Mouse (Mus musculus) heart, embryonic 12.5 days (tissue): ENCODE data around the gene Trmt2a. TPM values are rescaled to one million over a fixed set of nuclear protein-coding genes. Genes with fewer than 3 reads are reported as not detected.

Experiments
- ATAC-seq: fragments of 200-750 bp; cut with Nextera tagmentation; 2 replicates; pipeline ENCODE4 v1.8.0; 2017; ENCODE audit warnings: moderate TSS enrichment, moderate library complexity; ENCODE audit not compliant: insufficient number of reproducible peaks, low FRiP score
- H3K27ac ChIP-seq: fragments of 300-500 bp; sonication (generic); 2 replicates; pipeline ENCODE4 v1.5.1; 2016; ENCODE audit warnings: mild to moderate bottlenecking, moderate library complexity; ENCODE audit not compliant: poor library complexity, severe bottlenecking
- H3K27me3 ChIP-seq: fragments of 300-500 bp; sonication (generic); replicated peaks from 2 replicates; pipeline ENCODE4 v1.6.1; 2016; ENCODE audit warnings: mild to moderate bottlenecking, moderate library complexity
- H3K36me3 ChIP-seq: fragments of 300-500 bp; sonication (generic); 2 replicates; pipeline ENCODE4 v1.6.1; 2016; ENCODE audit warnings: mild to moderate bottlenecking, moderate library complexity
- H3K4me1 ChIP-seq: fragments of 300-500 bp; sonication (generic); replicated peaks from 2 replicates; pipeline ENCODE4 v1.6.1; 2016; ENCODE audit warnings: mild to moderate bottlenecking
- H3K4me2 ChIP-seq: fragments of 300-500 bp; sonication (generic); 2 replicates; pipeline ENCODE4 v1.6.1; 2016; ENCODE audit warnings: mild to moderate bottlenecking, moderate library complexity
- H3K4me3 ChIP-seq: fragments of 300-500 bp; sonication (generic); 2 replicates; pipeline ENCODE4 v1.5.1; 2016; ENCODE audit warnings: mild to moderate bottlenecking
- H3K9ac ChIP-seq: fragments of 300-500 bp; sonication (generic); 2 replicates; pipeline ENCODE4 v1.6.1; 2016; ENCODE audit warnings: mild to moderate bottlenecking, moderate library complexity
- H3K9me3 ChIP-seq: fragments of 300-500 bp; sonication (generic); replicated peaks from 2 replicates; pipeline ENCODE4 v1.6.1; 2016; ENCODE audit warnings: mild to moderate bottlenecking, moderate library complexity
- WGBS: fragments of 180-500 bp; shearing (Covaris S2); methylation state at CpG from one replicate; pipeline ENCODE4 v1.1.7; 2016; 5-methylcytosine and 5-hydroxymethylcytosine counted together
- polyA plus RNA-seq: library from polyadenylated mRNA; unstranded; fragments of >200 nt; fragmentation: Nextera tagmentation; extraction: Ambion mirVana; gene quantifications from 2 replicates; pipeline ENCODE4 v1.2.1, GENCODE M21; 2016

The Trmt2a gene
- polyA plus RNA-seq, 1 experiment from 2014 or later, result 57.2 TPM

- H3K27me3 ChIP-seq, result no peaks in the 10 kb centered on the region
- WGBS, result 65% methylated on average over 9 of the region's 9 CpGs
- H3K9ac ChIP-seq, result 0 out of 2 replicates have a peak overlapping the region, but pooled peaks have one; percentile 6
- H3K36me3 ChIP-seq, result peaks cover 29% of the 10 kb centered on the region
- H3K4me1 ChIP-seq, result peaks cover 23% of the 10 kb centered on the region
- no peak overlapping the region for H3K27ac ChIP-seq
- ATAC-seq, result no peak
- no peak overlapping the region for H3K4me2 ChIP-seq
- H3K4me3 ChIP-seq, result no peak overlapping the region
- no peaks in the 10 kb centered on the region for H3K9me3 ChIP-seq
Measured at GRCm38 (mm10) chr16:18218580-18218996, 29.9 kb upstream of the Trmt2a start.

- H3K27ac ChIP-seq, result no peak overlapping the region
- H3K4me1 ChIP-seq, result peaks cover 15% of the 10 kb centered on the region
- no peak overlapping the region for H3K4me2 ChIP-seq
- H3K27me3 ChIP-seq, result no peaks in the 10 kb centered on the region
- peak overlapping the region; percentile 6; the same call in 1 of the 2 replicates for H3K9ac ChIP-seq
- no peaks in the 10 kb centered on the region for H3K9me3 ChIP-seq
- peaks cover 44% of the 10 kb centered on the region for H3K36me3 ChIP-seq
- no peak overlapping the region for H3K4me3 ChIP-seq
- 54% methylated on average over 8 of the region's 8 CpGs for WGBS
- peak; percentile 30; the same call in 1 of the 2 replicates for ATAC-seq
Measured at GRCm38 (mm10) chr16:18220001-18220400, 28.5 kb upstream of the Trmt2a start.

- Histone ChIP-seq H3K27me3 (no peaks in the 10 kb centered on the region), H3K9ac (no peak overlapping the region), H3K9me3 (no peaks in the 10 kb centered on the region), H3K4me3 (no peak overlapping the region), H3K4me1 (peaks cover 15% of the 10 kb centered on the region), H3K4me2 (no peak overlapping the region), H3K36me3 (peaks cover 54% of the 10 kb centered on the region), H3K27ac (no peak overlapping the region)
- ATAC-seq, result no peak
- 88% methylated on average over 6 of the region's 6 CpGs for WGBS
Measured at GRCm38 (mm10) chr16:18220856-18221542, 27.5 kb upstream of the Trmt2a start.

- WGBS, result 71% methylated on average over 11 of the region's 11 CpGs
- Histone ChIP-seq H3K4me2 (no peak overlapping the region), H3K27ac (no peak overlapping the region), H3K4me1 (peaks cover 15% of the 10 kb centered on the region), H3K36me3 (peaks cover 59% of the 10 kb centered on the region), H3K4me3 (no peak overlapping the region), H3K9ac (no peak overlapping the region), H3K27me3 (no peaks in the 10 kb centered on the region), H3K9me3 (no peaks in the 10 kb centered on the region)
- no peak for ATAC-seq
Measured at GRCm38 (mm10) chr16:18221543-18221898, 27.0 kb upstream of the Trmt2a start.

GRCm38 (mm10) chr16:18222188-18222587, 26.3 kb upstream of the Trmt2a start:
- no peak overlapping the region for H3K4me2 ChIP-seq
- H3K27ac ChIP-seq, result no peak overlapping the region
- 84% methylated on average over 11 of the region's 11 CpGs for WGBS
- no peak overlapping the region for H3K9ac ChIP-seq
- H3K36me3 ChIP-seq, result peaks cover 65% of the 10 kb centered on the region
- ATAC-seq, result no peak
- H3K9me3 ChIP-seq, result no peaks in the 10 kb centered on the region
- peaks cover 17% of the 10 kb centered on the region for H3K4me1 ChIP-seq
- no peaks in the 10 kb centered on the region for H3K27me3 ChIP-seq
- H3K4me3 ChIP-seq, result no peak overlapping the region

GRCm38 (mm10) chr16:18227187-18227586, 21.3 kb upstream of the Trmt2a start:
- Histone ChIP-seq H3K4me1 (peaks cover 48% of the 10 kb centered on the region), H3K4me3 (no peak overlapping the region), H3K27ac (no peak overlapping the region), H3K36me3 (peaks cover 65% of the 10 kb centered on the region), H3K4me2 (no peak overlapping the region), H3K9me3 (no peaks in the 10 kb centered on the region), H3K9ac (no peak overlapping the region), H3K27me3 (no peaks in the 10 kb centered on the region)
- ATAC-seq, result no peak
- 89% methylated on average over 13 of the region's 13 CpGs for WGBS

- Histone ChIP-seq H3K9me3 (no peaks in the 10 kb centered on the region), H3K9ac (no peak overlapping the region), H3K27me3 (no peaks in the 10 kb centered on the region), H3K4me1 (peaks cover 49% of the 10 kb centered on the region), H3K36me3 (peaks cover 58% of the 10 kb centered on the region), H3K27ac (no peak overlapping the region), H3K4me2 (no peak overlapping the region), H3K4me3 (no peak overlapping the region)
- ATAC-seq, result no peak
- 92% methylated on average over 20 of the region's 20 CpGs for WGBS
Measured at GRCm38 (mm10) chr16:18227897-18228422, 20.5 kb upstream of the Trmt2a start.

- Histone ChIP-seq H3K4me1 (peaks cover 58% of the 10 kb centered on the region), H3K36me3 (peaks cover 52% of the 10 kb centered on the region), H3K9me3 (no peaks in the 10 kb centered on the region), H3K4me3 (peak overlapping the region; percentile 27; the same call in 1 of the 2 replicates), H3K27ac (peak overlapping the region; percentile 95), H3K9ac (peak overlapping the region; percentile 55), H3K27me3 (no peaks in the 10 kb centered on the region), H3K4me2 (peak overlapping the region; percentile 66)
- ATAC-seq, result no peak
- 86% methylated on average over 4 of the region's 4 CpGs for WGBS
Measured at GRCm38 (mm10) chr16:18228856-18229255, 19.6 kb upstream of the Trmt2a start.

GRCm38 (mm10) chr16:18229622-18230021, 18.9 kb upstream of the Trmt2a start:
- ATAC-seq, result peak; percentile 44
- H3K9me3 ChIP-seq, result no peaks in the 10 kb centered on the region
- H3K4me2 ChIP-seq, result peak overlapping the region; percentile 66
- peak overlapping the region; percentile 95 for H3K27ac ChIP-seq
- H3K4me3 ChIP-seq, result peak overlapping the region; percentile 27
- peaks cover 44% of the 10 kb centered on the region for H3K36me3 ChIP-seq
- H3K4me1 ChIP-seq, result peaks cover 63% of the 10 kb centered on the region
- H3K27me3 ChIP-seq, result no peaks in the 10 kb centered on the region
- WGBS, result 26% methylated on average over 11 of the region's 11 CpGs
- peak overlapping the region; percentile 55 for H3K9ac ChIP-seq

- H3K9me3 ChIP-seq, result no peaks in the 10 kb centered on the region
- H3K4me1 ChIP-seq, result peaks cover 65% of the 10 kb centered on the region
- peaks cover 34% of the 10 kb centered on the region for H3K36me3 ChIP-seq
- H3K27ac ChIP-seq, result peak overlapping the region; percentile 95
- no peak for ATAC-seq
- WGBS, result 72% methylated on average over 6 of the region's 6 CpGs
- 0 out of 2 replicates have a peak overlapping the region, but pooled peaks have one; percentile 27 for H3K4me3 ChIP-seq
- H3K9ac ChIP-seq, result peak overlapping the region; percentile 17; the same call in 1 of the 2 replicates
- peak overlapping the region; percentile 66 for H3K4me2 ChIP-seq
- no peaks in the 10 kb centered on the region for H3K27me3 ChIP-seq
Measured at GRCm38 (mm10) chr16:18230617-18231016, 17.9 kb upstream of the Trmt2a start.

GRCm38 (mm10) chr16:18231047-18231446, 17.4 kb upstream of the Trmt2a start:
- Histone ChIP-seq H3K4me2 (peak overlapping the region; percentile 66), H3K9me3 (no peaks in the 10 kb centered on the region), H3K4me3 (no peak overlapping the region), H3K4me1 (peaks cover 70% of the 10 kb centered on the region), H3K36me3 (peaks cover 30% of the 10 kb centered on the region), H3K27me3 (no peaks in the 10 kb centered on the region), H3K27ac (peak overlapping the region; percentile 95), H3K9ac (peak overlapping the region; percentile 21; the same call in 1 of the 2 replicates)
- 82% methylated on average over 3 of the region's 3 CpGs for WGBS
- ATAC-seq, result no peak
